In genomic region chr9:61325012-61325411, GRCm38 (mm10) we compare ENCODE assay signal across 25 mouse cellular contexts. TPM values are rescaled to one million over a fixed set of nuclear protein-coding genes. Genes with fewer than 3 reads are reported as not detected.
DNase-seq lines count a peak whose midpoint lies in the region; ATAC-seq and TF ChIP-seq lines count a peak whose summit lies in the region.
"Had no signal": no experiment of that assay in that cellular context is flagged by ENCODE, and none has a peak within 500 bp of the region (broad histone marks: within the 10 kb centered on the region; RNA-seq: fewer than 3 reads in every experiment).

No protein-coding gene starts in this region.

- H3K9ac ChIP-seq in hindbrain, embryonic 11.5 days (ENCODE audit: low read depth, low read length) = no peak overlapping the region
- no peak overlapping the region for H3K9ac ChIP-seq in hindbrain, postnatal 0 days (replicated peaks; ENCODE audit: low read length)
- no peak overlapping the region for H3K9ac ChIP-seq in midbrain, embryonic 11.5 days (ENCODE audit: low read length)
- H3K9ac ChIP-seq: embryonic facial prominence, embryonic 12.5 days; embryonic facial prominence, embryonic 15.5 days; heart, embryonic 13.5 days had no signal

- DNase-seq in adrenal gland, postnatal 14 days = peak; percentile 33
- no peak for DNase-seq in adrenal gland, adult (ENCODE audit: inconsistent age in 2 of 2, low spot score in 1 of 2)
- DNase-seq in hindbrain, embryonic 11.5 days (ENCODE audit: low spot score) = no peak
- no peak for DNase-seq in hindbrain, postnatal 0 days (ENCODE audit: low spot score)
- no peak for DNase-seq in midbrain, embryonic 10.5 days (ENCODE audit: low spot score)
- no peak for DNase-seq in midbrain, embryonic 11.5 days (ENCODE audit: low spot score, missing footprints)
- DNase-seq in kidney, postnatal 14 days = no peak
- DNase-seq: adrenal gland, adult 8-10 months; adrenal gland, postnatal 36 days; cerebellum, adult 18-20 months; cerebellum, adult 9-10 months; cerebellum, postnatal 14 days; gastrocnemius, postnatal 10 days; gastrocnemius, postnatal 36 days; heart, adult 2 months; heart, postnatal 14 days; heart, postnatal 4 days had no signal

- H3K4me2 ChIP-seq in hindbrain, embryonic 11.5 days (replicated peaks; ENCODE audit: low read depth, low read length) = no peak overlapping the region
- no peak overlapping the region for H3K4me2 ChIP-seq in hindbrain, postnatal 0 days (ENCODE audit: low read depth, low read length)
- H3K4me2 ChIP-seq in midbrain, embryonic 11.5 days = no peak overlapping the region
- H3K4me2 ChIP-seq: embryonic facial prominence, embryonic 12.5 days; embryonic facial prominence, embryonic 15.5 days; heart, embryonic 13.5 days had no signal

- WGBS in hindbrain, embryonic 11.5 days = 23% methylated on average over 2 of the region's 2 CpGs
- 28% methylated on average over 2 of the region's 2 CpGs for WGBS in hindbrain, postnatal 0 days
- WGBS in midbrain, embryonic 10.5 days = 24% methylated on average over 2 of the region's 2 CpGs
- 26% methylated on average over 2 of the region's 2 CpGs for WGBS in midbrain, embryonic 11.5 days

- TF ChIP-seq CTCF in hindbrain, postnatal 0 days (IDR thresholded peaks at IDR 0.05; ENCODE audit: low read depth) = no peak

- ATAC-seq in hindbrain, embryonic 11.5 days (ENCODE audit: low FRiP score) = no peak
- ATAC-seq in hindbrain, postnatal 0 days = no peak
- no peak for ATAC-seq in midbrain, embryonic 11.5 days (ENCODE audit: low FRiP score)
- ATAC-seq: forebrain, embryonic 16.5 days; intestine, postnatal 0 days; Patski had no signal

- H3K4me3 ChIP-seq in hindbrain, embryonic 11.5 days (ENCODE audit: low read depth, low read length) = no peak overlapping the region
- no peak overlapping the region for H3K4me3 ChIP-seq in hindbrain, postnatal 0 days (ENCODE audit: low read length)
- H3K4me3 ChIP-seq in midbrain, embryonic 10.5 days = no peak overlapping the region
- H3K4me3 ChIP-seq in midbrain, embryonic 11.5 days (ENCODE audit: low read depth, low read length) = no peak overlapping the region
- H3K4me3 ChIP-seq: embryonic facial prominence, embryonic 12.5 days; embryonic facial prominence, embryonic 15.5 days; forebrain, embryonic 13.5 days; heart, adult 2 months; heart, embryonic 13.5 days had no signal

- H3K27me3 ChIP-seq in hindbrain, embryonic 11.5 days (ENCODE audit: control insufficient read depth, insufficient read depth, low read length) = no peaks in the 10 kb centered on the region; the same call in 1 of the 2 replicates
- no peaks in the 10 kb centered on the region for H3K27me3 ChIP-seq in hindbrain, postnatal 0 days (ENCODE audit: insufficient read depth, low read length)
- peaks cover 86% of the 10 kb centered on the region for H3K27me3 ChIP-seq in midbrain, embryonic 10.5 days (ENCODE audit: low read depth, poor library complexity, severe bottlenecking)
- no peaks in the 10 kb centered on the region for H3K27me3 ChIP-seq in midbrain, embryonic 11.5 days (ENCODE audit: control insufficient read depth, insufficient read depth, low read length)
- H3K27me3 ChIP-seq: Patski had no signal

- H3K4me1 ChIP-seq in hindbrain, embryonic 11.5 days (replicated peaks; ENCODE audit: control insufficient read depth, insufficient read depth, low read length) = peaks cover 16% of the 10 kb centered on the region
- peaks cover 11% of the 10 kb centered on the region for H3K4me1 ChIP-seq in hindbrain, postnatal 0 days (ENCODE audit: insufficient read depth, low read length)
- H3K4me1 ChIP-seq in midbrain, embryonic 10.5 days = peaks cover 35% of the 10 kb centered on the region
- H3K4me1 ChIP-seq in midbrain, embryonic 11.5 days (ENCODE audit: control insufficient read depth, insufficient read depth, low read length) = peaks cover 15% of the 10 kb centered on the region

- peak overlapping the region; percentile 7; the same call in 1 of the 2 replicates for H3K27ac ChIP-seq in hindbrain, embryonic 11.5 days (ENCODE audit: low read depth, low read length)
- no peak overlapping the region for H3K27ac ChIP-seq in hindbrain, postnatal 0 days
- H3K27ac ChIP-seq in midbrain, embryonic 10.5 days (replicated peaks) = 0 out of 2 replicates have a peak overlapping the region, but pooled peaks have one; percentile 13
- no peak overlapping the region for H3K27ac ChIP-seq in midbrain, embryonic 11.5 days (ENCODE audit: low read depth, low read length)
- H3K27ac ChIP-seq: embryonic facial prominence, embryonic 12.5 days; embryonic facial prominence, embryonic 15.5 days; heart, adult 2 months; heart, embryonic 10.5 days; heart, embryonic 13.5 days had no signal

- H3K9me3 ChIP-seq in hindbrain, embryonic 11.5 days (ENCODE audit: control insufficient read depth, low read length) = no peaks in the 10 kb centered on the region
- H3K9me3 ChIP-seq in hindbrain, postnatal 0 days (ENCODE audit: low read length) = no peaks in the 10 kb centered on the region
- H3K9me3 ChIP-seq in midbrain, embryonic 10.5 days (replicated peaks) = no peaks in the 10 kb centered on the region
- no peaks in the 10 kb centered on the region for H3K9me3 ChIP-seq in midbrain, embryonic 11.5 days (ENCODE audit: control insufficient read depth, low read length)
- H3K9me3 ChIP-seq: embryonic facial prominence, embryonic 12.5 days; embryonic facial prominence, embryonic 15.5 days; forebrain, embryonic 13.5 days; heart, embryonic 10.5 days; heart, embryonic 13.5 days had no signal

- H3K36me3 ChIP-seq in hindbrain, embryonic 11.5 days (ENCODE audit: control insufficient read depth, insufficient read depth, low read length) = no peaks in the 10 kb centered on the region
- no peaks in the 10 kb centered on the region for H3K36me3 ChIP-seq in hindbrain, postnatal 0 days (ENCODE audit: insufficient read depth, low read length)
- H3K36me3 ChIP-seq in midbrain, embryonic 10.5 days = no peaks in the 10 kb centered on the region
- no peaks in the 10 kb centered on the region for H3K36me3 ChIP-seq in midbrain, embryonic 11.5 days (ENCODE audit: control insufficient read depth, insufficient read depth, low read length)
- H3K36me3 ChIP-seq: embryonic facial prominence, embryonic 12.5 days; embryonic facial prominence, embryonic 15.5 days; heart, embryonic 10.5 days; heart, embryonic 13.5 days had no signal

RNA-seq across cellular contexts. Expression of gene Tle3, which starts 47.2 kb away (rescaled TPM):
- total RNA-seq in adrenal gland, postnatal 14 days (2021) = 98.9 and 107 TPM in 2 replicates
- 33.7 and 36.7 TPM in 2 replicates for polyA plus RNA-seq in hindbrain, embryonic 11.5 days (2014; fragmentation: Nextera tagmentation; extraction: Ambion mirVana)
- total RNA-seq in hindbrain, postnatal 0 days (2014; rRNA removed) = 74.1 and 81.3 TPM in 2 replicates
- polyA plus RNA-seq in hindbrain, postnatal 0 days (2015; fragmentation: Nextera tagmentation; extraction: Ambion mirVana) = 15.5 and 17.7 TPM in 2 replicates
- 48.7 and 55.8 TPM in 2 replicates for polyA plus RNA-seq in midbrain, embryonic 10.5 days (2016; fragmentation: Nextera tagmentation; extraction: Ambion mirVana)
- polyA plus RNA-seq in midbrain, embryonic 11.5 days (2014; fragmentation: Nextera tagmentation; extraction: Ambion mirVana) = 38.2 and 38.9 TPM in 2 replicates

Comparison
In these comparisons a context has a peak if more than half of its experiments do, and no peak if none do; other contexts are left out.
1. H3K27ac ChIP-seq: peak in hindbrain, embryonic 11.5 days (single experiment) and midbrain, embryonic 10.5 days (single experiment); none in hindbrain, postnatal 0 days (single experiment) and midbrain, embryonic 11.5 days (single experiment).